In genomic region chr17:47511111-47512020, GRCm38 (mm10) we compare ENCODE assay signal across 8 mouse cellular contexts. TPM values are rescaled to one million over a fixed set of nuclear protein-coding genes. Genes with fewer than 3 reads are reported as not detected.
DNase-seq lines count a peak whose midpoint lies in the region; ATAC-seq lines count a peak whose summit lies in the region.

No protein-coding gene starts in this region.

- H3K4me1 ChIP-seq in hindbrain, embryonic 16.5 days (ENCODE audit: control insufficient read depth, insufficient read depth, low read depth, low read length), result peaks cover 3% of the 10 kb centered on the region; the same call in 1 of the 2 replicates

- H3K27ac ChIP-seq in hindbrain, embryonic 16.5 days (ENCODE audit: low read depth, low read length), result peak overlapping the region; percentile 51; the same call in 1 of the 2 replicates

- H3K36me3 ChIP-seq in hindbrain, embryonic 16.5 days (ENCODE audit: control insufficient read depth, insufficient read depth, low read length), result no peaks in the 10 kb centered on the region

- ATAC-seq in hindbrain, embryonic 16.5 days, result peak; percentile 89
- ATAC-seq in megakaryocyte, adult 5-6 weeks (ENCODE audit: poor library complexity, severe bottlenecking), result peak; percentile 87

- WGBS in hindbrain, embryonic 16.5 days, result 18% methylated on average over 24 of the region's 25 CpGs

- H3K4me3 ChIP-seq in hindbrain, embryonic 16.5 days (ENCODE audit: low read length), result no peak overlapping the region

- H3K9ac ChIP-seq in hindbrain, embryonic 16.5 days (ENCODE audit: low read depth, low read length), result peak overlapping the region; percentile 20

- H3K4me2 ChIP-seq in hindbrain, embryonic 16.5 days (ENCODE audit: low read length), result peak overlapping the region; percentile 45

- no peaks in the 10 kb centered on the region for H3K27me3 ChIP-seq in hindbrain, embryonic 16.5 days (replicated peaks; ENCODE audit: control insufficient read depth, insufficient read depth, low read length)

- H3K9me3 ChIP-seq in hindbrain, embryonic 16.5 days (ENCODE audit: control insufficient read depth, low read length), result no peaks in the 10 kb centered on the region

- peak; percentile 96 for DNase-seq in WW6 (ENCODE audit: low read depth, low spot score)
- peak; percentile 92 to 95 for DNase-seq in cerebellum, postnatal 4 days (ENCODE audit: low spot score in 2 of 2)
- peak; percentile 99 for DNase-seq in gastrocnemius, adult 18-20 months (ENCODE audit: low spot score)
- DNase-seq in left cerebral cortex, adult 18-20 months (ENCODE audit: low spot score in 2 of 2), result peak; percentile 95 to 97
- DNase-seq in right cerebral cortex, adult 2 months (ENCODE audit: low spot score in 2 of 2), result peak; percentile 97
- peak; percentile 98 for DNase-seq in urinary bladder, postnatal 14 days (ENCODE audit: low spot score)

RNA-seq across cellular contexts. Expression of gene Ccnd3, which starts 6.5 kb away (rescaled TPM):
- total RNA-seq in gastrocnemius, adult 18-20 months (2021), result 10 to 100 TPM; 18.5 to 20.1 TPM
- polyA plus RNA-seq in hindbrain, embryonic 16.5 days (2015; fragmentation: Nextera tagmentation; extraction: Ambion mirVana), result 81.7 and 99.9 TPM in 2 replicates
- 10 to 100 TPM; 33.6 to 40.7 TPM for total RNA-seq in left cerebral cortex, adult 18-20 months (2021)
- total RNA-seq in megakaryocyte, adult 5-6 weeks (2015), result 315 and 324 TPM in 2 replicates
- 155 and 184 TPM in 2 replicates for total RNA-seq in megakaryocyte, adult 5-6 weeks (2017)

RNA-seq across cellular contexts. Expression of gene Taf8, which starts 9.3 kb away (rescaled TPM):
- total RNA-seq in gastrocnemius, adult 18-20 months (2021), result 10 to 100 TPM in 1 of 2 experiments, 1 to 10 TPM in 1; 9.2 to 12.1 TPM
- 20.0 and 20.5 TPM in 2 replicates for polyA plus RNA-seq in hindbrain, embryonic 16.5 days (2015; fragmentation: Nextera tagmentation; extraction: Ambion mirVana)
- total RNA-seq in left cerebral cortex, adult 18-20 months (2021), result 10 to 100 TPM; 16.8 to 19.1 TPM
- 16.3 and 19.3 TPM in 2 replicates for total RNA-seq in megakaryocyte, adult 5-6 weeks (2015)
- total RNA-seq in megakaryocyte, adult 5-6 weeks (2017), result 44.0 and 57.5 TPM in 2 replicates
